Mouse (Mus musculus): ENCODE measurements at regions not wholly inside any gene's neighbourhood (a gene's known extent, or its start where the extent isn't known, plus 50 kb on each side); places are given as distances from the start of the nearest gene placed in this dataset.

DNA sequence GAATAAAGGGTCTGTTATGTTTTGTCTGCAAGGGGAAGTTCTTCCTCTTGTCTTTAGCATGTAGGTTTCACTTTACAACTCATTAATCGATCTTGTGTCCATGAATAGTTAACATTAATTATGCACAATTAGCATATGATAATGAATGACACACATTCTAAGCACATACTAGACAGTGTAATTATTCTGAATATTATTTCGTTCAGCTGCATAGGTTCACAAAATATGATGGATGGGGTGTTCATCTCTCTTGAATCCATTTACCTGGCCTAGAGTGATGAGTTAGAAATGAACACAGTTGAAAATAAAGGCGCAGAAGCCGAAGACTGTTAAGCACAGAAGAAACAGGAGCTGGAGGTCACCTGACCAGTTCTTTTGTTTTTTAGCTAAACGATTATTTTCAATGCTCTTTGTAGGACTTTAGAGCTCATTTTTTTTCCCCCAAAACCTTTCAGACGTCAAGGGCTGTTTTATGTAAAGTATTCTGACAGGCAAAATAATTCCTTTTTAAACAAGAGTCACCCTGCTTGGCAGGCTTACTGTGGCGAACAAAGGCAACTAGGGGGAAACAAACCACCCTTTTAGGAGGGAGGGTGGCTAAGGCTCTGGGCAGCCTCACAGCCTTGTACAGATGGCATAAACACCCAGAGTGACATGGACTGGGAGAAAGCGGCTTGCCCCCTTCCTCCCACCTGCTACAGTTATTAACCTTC, 241.6 kb upstream of the Atp5g3 start:
- dilution Hi-C loops (cut with MboI; ENCODE audit: extremely low pct_ligation_motif_present, extremely low pct_unique_long_range_greater_than_20kb, low sequenced_read_pairs): no loop called here
- in situ Hi-C loops (cut with MboI; ENCODE audit: low pct_ligation_motif_present, low pct_unique_long_range_greater_than_20kb, low sequenced_read_pairs): no loop called here
- peaks cover 3 to 6% of the 10 kb centered on the region in 2 experiments; a peak in 3 of 4 replicates for H3K4me1 ChIP-seq (ENCODE audit: control insufficient read depth in 1 of 2, insufficient read depth in 2 of 2)
- no peaks in the 10 kb centered on the region for H3K27me3 ChIP-seq (replicated peaks)
- TF ChIP-seq ZMIZ1 (IDR thresholded peaks at IDR 0.05; ENCODE audit: low read depth, low read length): no peak
- TF ChIP-seq POLR2AphosphoS2 (IDR thresholded peaks at IDR 0.05; ENCODE audit: low read depth, low read length): no peak
- TF ChIP-seq USF1 (IDR thresholded peaks at IDR 0.05; ENCODE audit: low read depth, low read length): no peak
- TF ChIP-seq BHLHE40 (IDR thresholded peaks at IDR 0.05; ENCODE audit: low read depth, low read length): no peak
- TF ChIP-seq ETS1 (conservative IDR thresholded peaks at IDR 0.05; ENCODE audit: low read depth, low read length): no peak
- TF ChIP-seq CHD1 (IDR thresholded peaks at IDR 0.05; ENCODE audit: low read depth, low read length): no peak
- no peak for TF ChIP-seq POLR2A (IDR thresholded peaks at IDR 0.05; ENCODE audit: low read depth, low read length)
- no peak for TF ChIP-seq HCFC1 (IDR thresholded peaks at IDR 0.05; ENCODE audit: low read depth, low read length)
- TF ChIP-seq RCOR1 (conservative IDR thresholded peaks at IDR 0.05; ENCODE audit: low read depth, low read length): no peak
- no peak for TF ChIP-seq ELF1 (IDR thresholded peaks at IDR 0.05; ENCODE audit: low read depth, low read length)
- TF ChIP-seq MAZ (IDR thresholded peaks at IDR 0.05; ENCODE audit: low read depth, low read length): no peak
- no peak for DNase-seq (ENCODE audit: extremely low read depth)
- no peak overlapping the region for H3K27ac ChIP-seq (ENCODE audit: insufficient read depth, low read depth)
- no peak overlapping the region for H3K9ac ChIP-seq (ENCODE audit: insufficient read depth, low read depth)
- peak overlapping the region; percentile 22; the same call in 1 of the 2 replicates for H3K4me2 ChIP-seq (ENCODE audit: insufficient read depth, low read depth, poor library complexity, severe bottlenecking)
- no peaks in the 10 kb centered on the region for H3K36me3 ChIP-seq (replicated peaks in 1 of 2; ENCODE audit: control insufficient read depth in 1 of 2, insufficient read depth in 1 of 2, low read length in 1 of 2)
- H3K9me3 ChIP-seq (replicated peaks; ENCODE audit: low read length): no peaks in the 10 kb centered on the region
- H3K79me2 ChIP-seq (replicated peaks; ENCODE audit: control insufficient read depth, extremely low read depth, insufficient read depth, poor library complexity, severe bottlenecking): no peaks in the 10 kb centered on the region
- no peak overlapping the region for H3K4me3 ChIP-seq (replicated peaks in 1 of 3; ENCODE audit: low read depth in 2 of 3, low read length in 2 of 3, poor library complexity in 1 of 3)

DNA sequence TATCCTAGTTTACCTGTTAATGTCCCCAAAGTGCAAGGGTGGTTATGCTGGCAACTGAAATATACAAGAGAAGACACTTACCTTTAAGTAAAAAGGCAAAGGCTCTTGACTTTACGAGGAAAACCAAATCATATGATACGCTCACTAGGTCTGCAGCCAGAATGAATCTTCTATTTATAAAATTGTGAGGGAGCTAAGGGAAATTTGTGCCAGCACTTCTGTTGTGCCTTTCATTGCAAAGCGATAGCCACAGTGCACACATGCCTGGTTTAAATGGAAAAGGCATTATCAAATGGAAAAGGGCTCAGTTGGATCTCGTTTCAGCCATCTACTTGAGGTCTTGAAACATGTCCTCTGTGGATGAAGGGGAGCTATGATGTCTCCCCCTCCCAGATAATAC, 236.1 kb upstream of the Atp5g3 start:
- H3K4me2 ChIP-seq (ENCODE audit: insufficient read depth, low read depth, poor library complexity, severe bottlenecking): no peak overlapping the region
- no peaks in the 10 kb centered on the region for H3K79me2 ChIP-seq (replicated peaks; ENCODE audit: control insufficient read depth, extremely low read depth, insufficient read depth, poor library complexity, severe bottlenecking)
- H3K4me3 ChIP-seq (replicated peaks in 1 of 3; ENCODE audit: low read depth in 2 of 3, low read length in 2 of 3, poor library complexity in 1 of 3): no peak overlapping the region
- no peak for TF ChIP-seq MEF2A (IDR thresholded peaks at IDR 0.05; ENCODE audit: borderline replicate concordance, low read depth, low read length)
- no peak for TF ChIP-seq GABPA (IDR thresholded peaks at IDR 0.05; ENCODE audit: insufficient replicate concordance, low read depth, low read length)
- no peak for TF ChIP-seq POLR2AphosphoS2 (IDR thresholded peaks at IDR 0.05; ENCODE audit: low read depth, low read length)
- no peak for TF ChIP-seq ELF1 (IDR thresholded peaks at IDR 0.05; ENCODE audit: low read depth, low read length)
- TF ChIP-seq USF1 (IDR thresholded peaks at IDR 0.05; ENCODE audit: low read depth, low read length): no peak
- no peak for TF ChIP-seq JUN (IDR thresholded peaks at IDR 0.05; ENCODE audit: insufficient read depth, low read depth, low read length)
- H3K4me1 ChIP-seq (ENCODE audit: control insufficient read depth in 1 of 2, insufficient read depth in 2 of 2): 0 out of 4 replicates have a peak, but pooled peaks cover 0 to 2% of the 10 kb centered on the region in 2 experiments
- dilution Hi-C loops (cut with MboI; ENCODE audit: extremely low pct_ligation_motif_present, extremely low pct_unique_long_range_greater_than_20kb, low sequenced_read_pairs) (no loop called here), in situ Hi-C loops (cut with MboI; ENCODE audit: low pct_ligation_motif_present, low pct_unique_long_range_greater_than_20kb, low sequenced_read_pairs) (no loop called here)
- no peaks in the 10 kb centered on the region for H3K36me3 ChIP-seq (replicated peaks in 1 of 2; ENCODE audit: control insufficient read depth in 1 of 2, insufficient read depth in 1 of 2, low read length in 1 of 2)
- H3K27me3 ChIP-seq (replicated peaks): no peaks in the 10 kb centered on the region
- DNase-seq (ENCODE audit: extremely low read depth): no peak
- H3K9ac ChIP-seq (ENCODE audit: insufficient read depth, low read depth): no peak overlapping the region
- no peak overlapping the region for H3K27ac ChIP-seq (ENCODE audit: insufficient read depth, low read depth)
- H3K9me3 ChIP-seq (replicated peaks; ENCODE audit: low read length): no peaks in the 10 kb centered on the region
